Mouse (Mus musculus): ENCODE results near the gene Tmem231. TPM values are rescaled to one million over a fixed set of nuclear protein-coding genes. Genes with fewer than 3 reads are reported as not detected.

Tmem231 gene
- polyA plus RNA-seq, 1 experiment from 2014 or later: 22.4 TPM

- WGBS: 88% methylated on average over 4 of the region's 4 CpGs
- H3K9me3 ChIP-seq (replicated peaks): no peaks in the 10 kb centered on the region
- H3K4me3 ChIP-seq (replicated peaks): no peak overlapping the region
- no peak overlapping the region for H3K27ac ChIP-seq (replicated peaks)
- H3K36me3 ChIP-seq: 0 out of 2 replicates have a peak, but pooled peaks cover 7% of the 10 kb centered on the region
- no peak for ATAC-seq (ENCODE audit: insufficient number of reproducible peaks, low FRiP score, low TSS enrichment, low read depth)
- no peak overlapping the region for H3K9ac ChIP-seq
- no peak overlapping the region for H3K4me2 ChIP-seq (replicated peaks)
- H3K27me3 ChIP-seq: no peaks in the 10 kb centered on the region
- H3K4me1 ChIP-seq: peaks cover 4% of the 10 kb centered on the region; the same call in 1 of the 2 replicates
These were observed 29.9 kb upstream of the Tmem231 start for GRCm38 (mm10) chr8:111963546-111963945.

- Histone ChIP-seq H3K4me1 (peaks cover 4% of the 10 kb centered on the region; the same call in 1 of the 2 replicates), H3K27me3 (no peaks in the 10 kb centered on the region), H3K9ac (no peak overlapping the region), H3K4me2 (replicated peaks) (no peak overlapping the region), H3K4me3 (replicated peaks) (no peak overlapping the region), H3K27ac (replicated peaks) (no peak overlapping the region), H3K9me3 (replicated peaks) (no peaks in the 10 kb centered on the region), H3K36me3 (0 out of 2 replicates have a peak, but pooled peaks cover 11% of the 10 kb centered on the region)
- WGBS: 75% methylated on average over 10 of the region's 10 CpGs
- no peak for ATAC-seq (ENCODE audit: insufficient number of reproducible peaks, low FRiP score, low TSS enrichment, low read depth)
These were observed 29.4 kb upstream of the Tmem231 start for GRCm38 (mm10) chr8:111963091-111963490.

- Histone ChIP-seq H3K27ac (replicated peaks) (no peak overlapping the region), H3K4me3 (replicated peaks) (no peak overlapping the region), H3K4me2 (replicated peaks) (no peak overlapping the region), H3K27me3 (no peaks in the 10 kb centered on the region), H3K36me3 (peaks cover 13% of the 10 kb centered on the region; the same call in 1 of the 2 replicates), H3K4me1 (peaks cover 4% of the 10 kb centered on the region; the same call in 1 of the 2 replicates), H3K9me3 (replicated peaks) (no peaks in the 10 kb centered on the region), H3K9ac (no peak overlapping the region)
- ATAC-seq (ENCODE audit: insufficient number of reproducible peaks, low FRiP score, low TSS enrichment, low read depth): no peak
- WGBS: 67% methylated on average over 1 of the region's 1 CpGs
These were observed 28.9 kb upstream of the Tmem231 start for GRCm38 (mm10) chr8:111962589-111962988.

- peaks cover 4% of the 10 kb centered on the region; the same call in 1 of the 2 replicates for H3K4me1 ChIP-seq
- 75% methylated on average over 3 of the region's 3 CpGs for WGBS
- peaks cover 18% of the 10 kb centered on the region for H3K36me3 ChIP-seq
- H3K9ac ChIP-seq: no peak overlapping the region
- H3K9me3 ChIP-seq (replicated peaks): no peaks in the 10 kb centered on the region
- no peak overlapping the region for H3K4me2 ChIP-seq (replicated peaks)
- H3K27me3 ChIP-seq: no peaks in the 10 kb centered on the region
- ATAC-seq (ENCODE audit: insufficient number of reproducible peaks, low FRiP score, low TSS enrichment, low read depth): no peak
- H3K27ac ChIP-seq (replicated peaks): no peak overlapping the region
- H3K4me3 ChIP-seq (replicated peaks): no peak overlapping the region
These were observed 27.6 kb upstream of the Tmem231 start for GRCm38 (mm10) chr8:111961330-111961729.

GRCm38 (mm10) chr8:111960591-111961321 lies 27.1 kb upstream of the Tmem231 start:
- Histone ChIP-seq H3K9me3 (replicated peaks) (no peaks in the 10 kb centered on the region), H3K4me2 (replicated peaks) (no peak overlapping the region), H3K27ac (replicated peaks) (no peak overlapping the region), H3K4me3 (replicated peaks) (no peak overlapping the region), H3K27me3 (no peaks in the 10 kb centered on the region), H3K9ac (no peak overlapping the region), H3K4me1 (peaks cover 4% of the 10 kb centered on the region; the same call in 1 of the 2 replicates), H3K36me3 (peaks cover 20% of the 10 kb centered on the region)
- 74% methylated on average over 15 of the region's 15 CpGs for WGBS
- no peak; the same call in 1 of the 2 replicates for ATAC-seq (ENCODE audit: insufficient number of reproducible peaks, low FRiP score, low TSS enrichment, low read depth)

GRCm38 (mm10) chr8:111957231-111957630 lies 23.6 kb upstream of the Tmem231 start:
- ATAC-seq (ENCODE audit: insufficient number of reproducible peaks, low FRiP score, low TSS enrichment, low read depth): no peak
- H3K27me3 ChIP-seq: no peaks in the 10 kb centered on the region
- H3K4me3 ChIP-seq (replicated peaks): no peak overlapping the region
- no peak overlapping the region for H3K9ac ChIP-seq
- WGBS: 89% methylated on average over 2 of the region's 2 CpGs
- no peak overlapping the region for H3K4me2 ChIP-seq (replicated peaks)
- H3K4me1 ChIP-seq: 0 out of 2 replicates have a peak, but pooled peaks cover 4% of the 10 kb centered on the region
- H3K27ac ChIP-seq (replicated peaks): no peak overlapping the region
- no peaks in the 10 kb centered on the region for H3K9me3 ChIP-seq (replicated peaks)
- H3K36me3 ChIP-seq: peaks cover 45% of the 10 kb centered on the region

GRCm38 (mm10) chr8:111955879-111956278 lies 22.2 kb upstream of the Tmem231 start:
- Histone ChIP-seq H3K27ac (replicated peaks) (no peak overlapping the region), H3K9me3 (replicated peaks) (no peaks in the 10 kb centered on the region), H3K4me1 (0 out of 2 replicates have a peak, but pooled peaks cover 4% of the 10 kb centered on the region), H3K9ac (no peak overlapping the region), H3K27me3 (no peaks in the 10 kb centered on the region), H3K4me3 (replicated peaks) (no peak overlapping the region), H3K4me2 (replicated peaks) (no peak overlapping the region), H3K36me3 (peaks cover 50% of the 10 kb centered on the region)
- no peak for ATAC-seq (ENCODE audit: insufficient number of reproducible peaks, low FRiP score, low TSS enrichment, low read depth)
- 80% methylated on average over 5 of the region's 5 CpGs for WGBS

- H3K4me2 ChIP-seq (replicated peaks): no peak overlapping the region
- H3K4me3 ChIP-seq (replicated peaks): no peak overlapping the region
- peaks cover 50% of the 10 kb centered on the region for H3K36me3 ChIP-seq
- H3K27me3 ChIP-seq: no peaks in the 10 kb centered on the region
- no peak for ATAC-seq (ENCODE audit: insufficient number of reproducible peaks, low FRiP score, low TSS enrichment, low read depth)
- no peaks in the 10 kb centered on the region for H3K9me3 ChIP-seq (replicated peaks)
- 0 out of 2 replicates have a peak, but pooled peaks cover 4% of the 10 kb centered on the region for H3K4me1 ChIP-seq
- no peak overlapping the region for H3K27ac ChIP-seq (replicated peaks)
- WGBS: 51% methylated on average over 4 of the region's 4 CpGs
- H3K9ac ChIP-seq: no peak overlapping the region
These were observed 21.3 kb upstream of the Tmem231 start for GRCm38 (mm10) chr8:111954844-111955594.

- no peak overlapping the region for H3K9ac ChIP-seq
- no peaks in the 10 kb centered on the region for H3K27me3 ChIP-seq
- H3K4me2 ChIP-seq (replicated peaks): no peak overlapping the region
- WGBS: 88% methylated on average over 5 of the region's 5 CpGs
- H3K27ac ChIP-seq (replicated peaks): no peak overlapping the region
- ATAC-seq (ENCODE audit: insufficient number of reproducible peaks, low FRiP score, low TSS enrichment, low read depth): no peak
- no peaks in the 10 kb centered on the region for H3K9me3 ChIP-seq (replicated peaks)
- 0 out of 2 replicates have a peak, but pooled peaks cover 4% of the 10 kb centered on the region for H3K4me1 ChIP-seq
- H3K36me3 ChIP-seq: peaks cover 62% of the 10 kb centered on the region
- no peak overlapping the region for H3K4me3 ChIP-seq (replicated peaks)
These were observed 18.3 kb upstream of the Tmem231 start for GRCm38 (mm10) chr8:111951936-111952335.

GRCm38 (mm10) chr8:111951317-111951716 lies 17.6 kb upstream of the Tmem231 start:
- Histone ChIP-seq H3K4me1 (0 out of 2 replicates have a peak, but pooled peaks cover 4% of the 10 kb centered on the region), H3K27ac (replicated peaks) (no peak overlapping the region), H3K9ac (no peak overlapping the region), H3K9me3 (replicated peaks) (no peaks in the 10 kb centered on the region), H3K27me3 (no peaks in the 10 kb centered on the region), H3K4me3 (replicated peaks) (no peak overlapping the region), H3K4me2 (replicated peaks) (no peak overlapping the region), H3K36me3 (peaks cover 62% of the 10 kb centered on the region)
- 96% methylated on average over 7 of the region's 7 CpGs for WGBS
- no peak for ATAC-seq (ENCODE audit: insufficient number of reproducible peaks, low FRiP score, low TSS enrichment, low read depth)

- peaks cover 63% of the 10 kb centered on the region for H3K36me3 ChIP-seq
These were observed 17.2 kb upstream of the Tmem231 start for GRCm38 (mm10) chr8:111950846-111951245.

More at GRCm38 (mm10) chr8:111950846-111951245, 17.2 kb upstream of the Tmem231 start:
- no peak overlapping the region for H3K4me2 ChIP-seq (replicated peaks)
- no peak overlapping the region for H3K4me3 ChIP-seq (replicated peaks)
- H3K27me3 ChIP-seq: no peaks in the 10 kb centered on the region
- no peak overlapping the region for H3K27ac ChIP-seq (replicated peaks)
- 0 out of 2 replicates have a peak, but pooled peaks cover 4% of the 10 kb centered on the region for H3K4me1 ChIP-seq
- no peak for ATAC-seq (ENCODE audit: insufficient number of reproducible peaks, low FRiP score, low TSS enrichment, low read depth)
- H3K9me3 ChIP-seq (replicated peaks): no peaks in the 10 kb centered on the region
- WGBS: 88% methylated on average over 3 of the region's 3 CpGs
- H3K9ac ChIP-seq: no peak overlapping the region
